Mouse (Mus musculus) kidney, adult 2 months (tissue): Measurements from ENCODE around the gene Slc39a11.

ENCODE experiments used
- CTCF ChIP-seq: fragments of 200-500 bp; conservative IDR thresholded peaks from 2 replicates; pipeline ENCODE4 v1.5.1; 2011; ENCODE audit warnings: low read depth, mild to moderate bottlenecking, control low read depth, low read length, moderate library complexity, mixed read lengths; ENCODE audit not compliant: insufficient read depth, insufficient read length
- POLR2A ChIP-seq: fragments of 200-500 bp; IDR thresholded peaks from one replicate; pipeline ENCODE4 v1.6.1; 2011; ENCODE audit warnings: low read depth, low read length, control low read depth

DNA sequence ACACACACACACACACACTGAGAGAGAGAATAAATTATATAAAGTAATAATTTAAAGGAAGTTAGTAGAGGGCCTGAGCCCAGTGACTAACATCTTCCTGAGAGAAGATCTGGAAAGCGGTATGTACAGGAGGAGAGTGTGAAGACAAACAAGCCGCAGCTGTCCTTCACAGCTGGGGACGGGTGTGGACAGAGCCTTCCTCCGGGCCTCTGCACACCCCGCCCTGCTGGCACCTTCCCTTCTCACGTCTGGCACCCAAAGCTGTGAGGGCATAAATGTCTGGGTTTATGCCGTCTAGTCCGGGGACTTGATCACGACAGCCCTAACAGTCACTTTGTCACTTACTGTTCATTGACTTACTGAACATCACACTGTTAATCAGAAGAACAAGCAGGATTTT is 173.2 kb downstream of the Slc39a11 start:
- no peak for TF ChIP-seq POLR2A
- TF ChIP-seq CTCF, result no peak
